In genomic region chr4:154963190-154963836, GRCm38 (mm10) we compare ENCODE assay signal across 7 mouse cellular contexts. TPM values are rescaled to one million over a fixed set of nuclear protein-coding genes. Genes with fewer than 3 reads are reported as not detected.
DNase-seq lines count a peak whose midpoint lies in the region; ATAC-seq and TF ChIP-seq lines count a peak whose summit lies in the region.

No protein-coding gene starts in this region.

- H3K9ac ChIP-seq in liver, embryonic 12.5 days, result peak overlapping the region; percentile 95
- no peak overlapping the region for H3K9ac ChIP-seq in stomach, postnatal 0 days (ENCODE audit: low read length)

- no peak for TF ChIP-seq POLR2A in bone marrow macrophage, adult 2 months (IDR thresholded peaks at IDR 0.05; ENCODE audit: borderline replicate concordance, low read depth, low read length)

- peak overlapping the region; percentile 86 for H3K4me3 ChIP-seq in left cerebral cortex, adult 2 months
- H3K4me3 ChIP-seq in bone marrow macrophage, adult 2 months (ENCODE audit: insufficient read depth, low read length), result peak overlapping the region; percentile 27
- H3K4me3 ChIP-seq in forebrain, embryonic 10.5 days, result peak overlapping the region; percentile 98
- peak overlapping the region; percentile 94 for H3K4me3 ChIP-seq in liver, embryonic 12.5 days
- peak overlapping the region; percentile 77 for H3K4me3 ChIP-seq in stomach, postnatal 0 days (ENCODE audit: low read depth, low read length)

- intact Hi-C loops in left cerebral cortex, adult 2 months (cut with DNase I), result loop anchor here (5.0 to 10.0 kb wide), 2 partner anchors 86 to 809 kb away; no protein-coding TSS in a partner anchor

- 29% methylated on average over 11 of the region's 11 CpGs for WGBS in forebrain, embryonic 10.5 days
- WGBS in liver, embryonic 12.5 days (ENCODE audit: insufficient replicate concordance), result 50% methylated on average over 11 of the region's 11 CpGs
- WGBS in stomach, postnatal 0 days, result 45% methylated on average over 11 of the region's 11 CpGs

- no peak for TF ChIP-seq EP300 in stomach, postnatal 0 days (optimal IDR thresholded peaks at IDR 0.05)

- TF ChIP-seq CTCF in left cerebral cortex, adult 2 months (IDR thresholded peaks at IDR 0.05), result no peak
- no peak for TF ChIP-seq CTCF in bone marrow macrophage, adult 2 months (IDR thresholded peaks at IDR 0.05; ENCODE audit: low read depth, low read length)
- TF ChIP-seq CTCF in stomach, postnatal 0 days (IDR thresholded peaks at IDR 0.05; ENCODE audit: low read depth), result no peak

- peaks cover 45% of the 10 kb centered on the region for H3K36me3 ChIP-seq in forebrain, embryonic 10.5 days (replicated peaks)
- H3K36me3 ChIP-seq in liver, embryonic 12.5 days, result peaks cover 30% of the 10 kb centered on the region
- no peaks in the 10 kb centered on the region; the same call in 1 of the 2 replicates for H3K36me3 ChIP-seq in stomach, postnatal 0 days (ENCODE audit: control insufficient read depth, insufficient read depth, low read length)

- DNase-seq in left cerebral cortex, adult 2 months (ENCODE audit: extremely low spot score in 1 of 2, low spot score in 2 of 2), result peak in 1 of 2 experiments; percentile 51
- no peak for DNase-seq in left cerebral cortex, adult 8-10 months (ENCODE audit: low spot score in 2 of 2)
- no peak for DNase-seq in forebrain, embryonic 10.5 days (ENCODE audit: extremely low spot score, low spot score)
- DNase-seq in stomach, postnatal 0 days (ENCODE audit: low spot score), result no peak
- DNase-seq in adrenal gland, postnatal 36 days, result no peak

- H3K27me3 ChIP-seq in forebrain, embryonic 10.5 days (ENCODE audit: poor library complexity, severe bottlenecking), result peaks cover 53% of the 10 kb centered on the region
- peaks cover 55% of the 10 kb centered on the region for H3K27me3 ChIP-seq in liver, embryonic 12.5 days (replicated peaks)
- H3K27me3 ChIP-seq in stomach, postnatal 0 days (ENCODE audit: control insufficient read depth, insufficient read depth, low read length), result peaks cover 9% of the 10 kb centered on the region; the same call in 1 of the 2 replicates

- peaks cover 23% of the 10 kb centered on the region for H3K4me1 ChIP-seq in bone marrow macrophage, adult 2 months (ENCODE audit: control insufficient read depth, insufficient read depth, low read length)
- H3K4me1 ChIP-seq in forebrain, embryonic 10.5 days, result peaks cover 92% of the 10 kb centered on the region
- peaks cover 63% of the 10 kb centered on the region for H3K4me1 ChIP-seq in liver, embryonic 12.5 days
- H3K4me1 ChIP-seq in stomach, postnatal 0 days (replicated peaks; ENCODE audit: control insufficient read depth, insufficient read depth), result peaks cover 15% of the 10 kb centered on the region

- peak overlapping the region; percentile 82 for H3K4me2 ChIP-seq in liver, embryonic 12.5 days
- H3K4me2 ChIP-seq in stomach, postnatal 0 days (replicated peaks; ENCODE audit: low read depth), result peak overlapping the region; percentile 88

- no peak for ATAC-seq in liver, embryonic 12.5 days
- ATAC-seq in stomach, postnatal 0 days (ENCODE audit: low FRiP score, low TSS enrichment), result no peak

- H3K27ac ChIP-seq in left cerebral cortex, adult 2 months, result peak overlapping the region; percentile 98
- H3K27ac ChIP-seq in bone marrow macrophage, adult 2 months (ENCODE audit: insufficient read depth, low read depth, low read length), result no peak overlapping the region
- H3K27ac ChIP-seq in forebrain, embryonic 10.5 days, result peak overlapping the region; percentile 97
- no peak overlapping the region for H3K27ac ChIP-seq in liver, embryonic 12.5 days
- peak overlapping the region; percentile 86 for H3K27ac ChIP-seq in stomach, postnatal 0 days (replicated peaks)

- no peaks in the 10 kb centered on the region for H3K9me3 ChIP-seq in forebrain, embryonic 10.5 days
- no peaks in the 10 kb centered on the region for H3K9me3 ChIP-seq in liver, embryonic 12.5 days (replicated peaks)
- no peaks in the 10 kb centered on the region for H3K9me3 ChIP-seq in stomach, postnatal 0 days (ENCODE audit: control insufficient read depth, low read length)

RNA-seq across cellular contexts. Expression of gene Pank4, which starts 0.6 kb away (rescaled TPM):
- 10 to 100 TPM; 45.1 to 45.5 TPM for total RNA-seq in left cerebral cortex, adult 2 months (2021)
- 10 to 100 TPM; 35.5 to 44.7 (median 38.6) TPM for total RNA-seq in left cerebral cortex, adult 8-10 months (2022)
- polyA plus RNA-seq in bone marrow macrophage, adult 2 months (2012; ENCODE audit: insufficient read depth, insufficient read length, missing spikeins), result 20.2 and 24.1 TPM in 2 replicates
- polyA plus RNA-seq in forebrain, embryonic 10.5 days (2016; fragmentation: Nextera tagmentation; extraction: Ambion mirVana), result 46.8 and 51.8 TPM in 2 replicates
- polyA plus RNA-seq in liver, embryonic 12.5 days (2016; fragmentation: Nextera tagmentation; extraction: Ambion mirVana), result 33.4 and 34.0 TPM in 2 replicates
- 14.8 and 14.9 TPM in 2 replicates for polyA plus RNA-seq in stomach, postnatal 0 days (2015; fragmentation: Nextera tagmentation; extraction: Ambion mirVana)
- total RNA-seq in adrenal gland, postnatal 36 days (2021), result 10 to 100 TPM; 24.1 to 35.9 TPM

RNA-seq across cellular contexts. Expression of gene Hes5, which starts 2.6 kb away (rescaled TPM):
- 10 to 100 TPM; 22.3 to 25.3 TPM for total RNA-seq in left cerebral cortex, adult 2 months (2021)
- total RNA-seq in left cerebral cortex, adult 8-10 months (2022), result 10 to 100 TPM; 31.5 to 42.6 (median 41.9) TPM
- not detected in 2 replicates for polyA plus RNA-seq in bone marrow macrophage, adult 2 months (2012; ENCODE audit: insufficient read depth, insufficient read length, missing spikeins)
- 272 and 295 TPM in 2 replicates for polyA plus RNA-seq in forebrain, embryonic 10.5 days (2016; fragmentation: Nextera tagmentation; extraction: Ambion mirVana)
- 0.12 TPM in 1 of 2 replicates, not detected in the other for polyA plus RNA-seq in liver, embryonic 12.5 days (2016; fragmentation: Nextera tagmentation; extraction: Ambion mirVana)
- polyA plus RNA-seq in stomach, postnatal 0 days (2015; fragmentation: Nextera tagmentation; extraction: Ambion mirVana), result 0.24 and 0.36 TPM in 2 replicates
- not detected for total RNA-seq in adrenal gland, postnatal 36 days (2021)

RNA-seq across cellular contexts. Expression of gene Tnfrsf14, which starts 35.0 kb away (rescaled TPM):
- total RNA-seq in left cerebral cortex, adult 2 months (2021), result 1 to 10 TPM; 1.3 to 1.5 TPM
- total RNA-seq in left cerebral cortex, adult 8-10 months (2022), result 1 to 10 TPM; 1.5 to 3.0 (median 2.8) TPM
- polyA plus RNA-seq in bone marrow macrophage, adult 2 months (2012; ENCODE audit: insufficient read depth, insufficient read length, missing spikeins), result 117 and 135 TPM in 2 replicates
- polyA plus RNA-seq in forebrain, embryonic 10.5 days (2016; fragmentation: Nextera tagmentation; extraction: Ambion mirVana), result 0.68 and 0.93 TPM in 2 replicates
- 62.9 and 65.0 TPM in 2 replicates for polyA plus RNA-seq in liver, embryonic 12.5 days (2016; fragmentation: Nextera tagmentation; extraction: Ambion mirVana)
- 0.61 TPM in 2 replicates for polyA plus RNA-seq in stomach, postnatal 0 days (2015; fragmentation: Nextera tagmentation; extraction: Ambion mirVana)
- total RNA-seq in adrenal gland, postnatal 36 days (2021), result 1 to 10 TPM; 6.7 to 7.2 TPM

Comparison
In these comparisons a context has a peak if more than half of its experiments do, and no peak if none do; other contexts are left out.
1. H3K27ac ChIP-seq: peak in left cerebral cortex, adult 2 months (single experiment), forebrain, embryonic 10.5 days (single experiment) and stomach, postnatal 0 days (single experiment); none in bone marrow macrophage, adult 2 months (single experiment) and liver, embryonic 12.5 days (single experiment).
2. H3K4me3 ChIP-seq: peak in every context shown above with its lines; median percentile 98 in forebrain, embryonic 10.5 days; 94 in liver, embryonic 12.5 days; 86 in left cerebral cortex, adult 2 months; 77 in stomach, postnatal 0 days; 27 in bone marrow macrophage, adult 2 months.
3. RNA of gene Hes5, which starts 2.6 kb away (polyA plus RNA-seq): 272 to 295 TPM in forebrain, embryonic 10.5 days; 0.24 to 0.36 TPM in stomach, postnatal 0 days, 0.12 TPM in liver, embryonic 12.5 days and not detected in bone marrow macrophage, adult 2 months; every median in the first group is over 100 times any median in the second.
4. RNA of gene Tnfrsf14, which starts 35.0 kb away (polyA plus RNA-seq): 117 to 135 TPM in bone marrow macrophage, adult 2 months and 62.9 to 65.0 TPM in liver, embryonic 12.5 days; 0.68 to 0.93 TPM in forebrain, embryonic 10.5 days and 0.61 TPM in stomach, postnatal 0 days; every median in the first group is over 10 times any median in the second.